Mouse (Mus musculus) v-Abl transformed pro-B cells (cell line): ENCODE results near the gene Arhgap31.
"Not testable (repeated sequence)": the region's sequence is repeated elsewhere in the genome, so short reads cannot be mapped to it uniquely, and the experiment has no call there.

ENCODE experiments used
- in situ Hi-C, 2 experiments: fragments of 400-800 bp; cut with MboI; formaldehyde crosslinking; loops; one replicate each; pipeline ENCODE4 v1.15.1; 2025; ENCODE audit not compliant: unreplicated experiment in 2 of 2

The Arhgap31 gene

DNA sequence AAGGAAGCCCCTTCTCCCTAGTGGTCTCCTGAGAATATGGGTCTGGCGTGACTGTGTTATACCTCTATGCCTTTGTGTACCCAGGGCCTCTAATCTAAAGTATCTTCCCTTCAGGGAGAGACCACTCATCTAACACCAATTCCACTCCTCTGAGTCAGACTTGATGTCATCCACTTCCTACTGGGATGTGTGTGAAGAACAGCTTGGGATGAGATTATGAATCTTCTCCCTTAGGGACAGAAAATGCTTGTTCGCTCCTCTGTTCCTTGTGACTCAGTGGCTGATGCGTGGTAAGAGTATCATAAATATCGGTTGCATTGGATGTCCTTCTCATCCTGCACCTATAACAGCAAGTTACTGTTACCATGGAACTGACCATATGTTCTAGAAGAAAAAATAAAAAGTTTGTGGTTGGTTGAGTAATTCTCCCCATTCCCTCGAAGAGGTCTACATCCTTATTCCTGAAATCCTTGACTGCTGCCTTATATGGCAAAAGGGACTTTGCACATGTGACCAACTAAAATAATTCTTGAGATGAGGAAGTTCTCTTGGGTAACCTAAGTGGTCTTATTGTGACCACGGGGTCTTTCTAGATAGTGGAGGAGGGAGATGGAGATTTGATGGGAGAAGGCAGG is 18.1 kb downstream of the Arhgap31 start:
- in situ Hi-C loops = no loop called here

DNA sequence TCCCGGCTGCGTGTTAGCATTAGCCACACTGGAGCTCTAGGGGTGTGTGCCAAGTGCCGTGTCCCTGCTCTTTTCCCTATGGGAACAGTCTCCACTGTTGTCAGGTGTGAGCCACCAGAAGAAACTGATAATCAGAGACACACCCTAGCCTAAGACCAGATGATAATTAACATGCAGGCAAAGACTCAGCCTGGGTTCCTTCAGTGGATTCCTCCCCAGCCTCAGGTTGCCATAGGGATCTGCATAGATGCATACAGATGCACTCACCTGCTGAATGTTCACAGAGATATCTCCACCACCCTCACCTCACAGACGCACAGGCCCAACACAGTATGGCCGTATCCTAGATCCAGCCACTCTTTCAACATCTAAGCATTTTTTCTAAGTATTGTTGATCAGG is 22.6 kb downstream of the Arhgap31 start:
- in situ Hi-C loops = no loop called here

DNA sequence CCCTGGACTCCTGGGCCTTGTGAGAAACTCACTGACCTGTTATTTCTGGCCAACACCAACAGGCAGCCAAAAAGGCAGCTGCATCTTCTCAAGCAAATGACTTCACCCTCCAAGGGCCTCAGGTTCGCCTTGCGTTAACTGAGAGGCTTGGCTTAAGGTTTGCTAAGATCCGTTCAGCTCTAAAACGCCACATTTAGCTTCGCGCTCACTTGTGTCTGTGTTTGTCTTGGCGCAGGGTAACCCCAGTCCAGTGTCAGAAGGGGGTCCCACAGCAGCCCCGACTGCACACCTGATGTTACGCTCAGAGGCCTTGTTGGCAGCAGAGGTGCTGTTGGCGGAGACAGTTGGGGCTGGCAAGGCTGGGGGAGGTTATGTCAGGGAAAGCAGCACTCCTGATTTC is 23.3 kb downstream of the Arhgap31 start:
- in situ Hi-C loops = no loop called here

DNA sequence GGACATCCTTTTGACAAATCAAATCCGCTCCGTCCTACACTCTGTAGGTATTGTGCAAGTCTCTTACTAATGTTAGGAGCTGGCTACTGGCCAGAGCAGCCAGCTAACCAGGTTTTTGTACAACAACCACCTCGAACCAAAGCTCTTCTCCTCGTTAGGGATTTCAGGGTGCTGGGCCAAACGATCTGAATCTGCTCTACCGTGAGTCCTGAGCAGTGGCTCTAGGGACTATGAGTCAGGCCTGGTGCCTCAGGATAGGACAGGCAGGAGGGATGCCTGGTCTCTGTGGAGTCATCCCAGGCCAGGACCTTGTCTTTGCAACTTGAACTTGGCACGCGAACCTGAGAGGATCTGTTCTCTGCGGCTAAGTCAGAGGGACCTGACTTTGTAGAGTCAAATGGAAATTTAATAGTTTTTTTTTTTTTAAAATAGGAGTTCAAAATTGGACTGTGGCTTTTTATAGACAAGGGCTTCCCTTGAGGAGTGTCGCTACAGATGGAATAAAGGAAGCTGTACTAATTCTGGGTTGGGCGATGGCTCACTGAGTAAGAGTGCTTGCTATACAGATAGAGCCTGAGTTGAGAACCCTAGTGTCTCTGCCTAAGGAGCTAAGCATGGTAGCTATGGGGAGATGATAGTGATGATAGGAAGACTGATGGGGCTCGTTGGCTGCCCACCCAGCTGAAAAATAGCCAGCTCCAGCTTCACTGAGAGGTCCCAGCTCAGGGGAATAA is 24.4 kb downstream of the Arhgap31 start:
- in situ Hi-C loops = no loop called here

DNA sequence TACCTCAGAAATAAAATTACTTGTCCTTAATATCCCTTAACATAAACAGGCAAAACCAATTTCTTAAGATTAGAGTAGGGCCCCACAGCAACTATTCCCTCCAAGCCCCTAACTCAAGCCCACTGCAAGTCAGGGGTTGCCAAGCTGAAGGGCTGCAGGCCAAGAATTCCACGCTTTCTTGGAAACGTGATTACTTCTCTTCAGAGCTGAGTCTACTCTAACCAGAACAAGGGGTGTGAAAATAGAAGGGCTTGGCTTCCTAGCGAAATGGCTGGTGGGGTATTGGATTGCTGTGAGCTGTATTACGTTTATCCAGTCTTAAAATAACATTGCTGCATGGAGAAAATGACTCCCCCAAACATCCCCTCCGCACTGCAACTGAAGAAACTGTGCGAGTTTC is 25.4 kb downstream of the Arhgap31 start:
- in situ Hi-C loops = no loop called here

DNA sequence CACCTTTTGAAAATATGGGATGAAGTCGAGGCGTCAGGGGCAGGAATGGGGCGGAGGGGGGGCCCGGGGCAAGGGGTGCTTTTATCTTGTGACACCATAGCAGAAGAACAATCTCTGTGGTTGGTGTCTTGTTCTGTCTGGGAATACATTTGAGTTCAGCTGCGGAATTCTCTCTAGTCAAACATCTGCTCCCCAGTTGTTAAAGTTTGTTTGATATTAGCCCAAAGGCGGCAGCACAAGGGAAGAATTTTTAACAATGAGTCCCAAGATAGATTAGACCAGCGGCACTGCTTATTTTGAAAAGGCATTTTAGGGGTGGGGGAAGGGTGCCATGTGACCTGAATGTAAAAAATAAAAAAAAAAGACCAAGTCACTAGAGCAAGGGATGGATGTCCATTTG is 30.0 kb downstream of the Arhgap31 start:
- in situ Hi-C loops = no loop called here

DNA sequence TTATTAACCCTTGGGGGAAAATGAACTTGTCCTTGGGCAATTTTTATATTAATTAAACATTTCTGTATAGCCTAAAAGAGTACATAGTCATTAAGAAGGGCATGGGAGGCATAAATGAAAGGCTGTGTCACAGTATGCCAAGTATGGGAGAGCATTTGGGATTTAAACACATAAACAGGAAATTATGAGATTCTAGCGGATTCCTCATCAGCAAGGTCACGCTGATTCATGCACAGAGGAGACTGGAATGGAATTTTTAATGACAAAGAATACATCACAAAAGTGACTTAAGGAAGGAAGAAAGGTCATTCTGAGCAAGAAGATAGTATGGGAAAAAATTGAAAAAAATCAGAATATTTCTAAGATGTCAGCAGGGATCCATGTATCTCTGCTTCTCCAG is 31.8 kb downstream of the Arhgap31 start:
- in situ Hi-C loops = no loop called here

DNA sequence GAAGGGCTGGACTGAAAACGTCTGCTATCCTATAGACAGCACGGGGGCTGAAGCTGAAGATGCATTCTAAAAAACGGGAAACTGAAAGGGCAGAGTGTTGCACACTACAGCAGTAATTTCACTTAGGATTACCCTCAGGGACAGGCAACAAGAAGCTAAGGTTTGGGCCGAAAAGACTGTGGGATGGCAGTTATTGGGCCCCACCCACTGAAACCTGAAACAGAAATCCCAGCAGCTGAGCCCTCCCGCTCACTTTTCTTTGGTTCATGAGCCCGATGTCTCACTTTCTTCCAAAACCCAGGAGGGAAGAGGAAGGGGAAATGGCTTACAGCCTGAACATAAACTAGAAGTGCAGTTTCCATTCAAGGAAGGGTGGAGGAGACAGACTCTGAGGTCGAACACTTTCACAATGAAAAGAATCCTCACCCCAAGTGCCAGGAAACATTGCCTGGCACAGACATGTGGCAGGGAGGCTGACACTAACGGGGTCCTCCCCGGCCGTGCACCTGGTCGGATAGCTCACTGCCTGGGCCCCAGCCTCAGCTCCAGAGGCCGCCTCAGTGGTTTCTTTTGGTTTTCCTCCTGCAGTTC is 33.5 kb downstream of the Arhgap31 start:
- in situ Hi-C loops = no loop called here

DNA sequence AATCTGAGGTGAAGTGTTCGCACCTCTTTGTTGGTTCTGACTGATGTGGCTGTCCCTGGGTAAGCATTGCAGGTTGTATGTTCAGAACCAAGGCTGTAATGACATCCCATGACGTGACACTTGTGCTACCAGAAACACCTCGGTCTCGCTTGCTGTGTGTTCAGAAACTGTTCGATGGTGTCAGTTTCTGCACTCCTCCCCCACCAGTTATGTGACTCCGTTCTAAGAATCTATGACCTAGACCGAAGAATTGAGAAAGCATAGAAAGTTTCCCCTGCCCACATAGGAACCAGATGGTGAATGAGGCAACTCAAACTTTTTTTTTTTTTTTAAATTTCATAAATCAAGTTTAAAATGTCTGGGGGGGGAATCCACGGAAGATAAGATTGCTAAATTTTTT is 34.2 kb downstream of the Arhgap31 start:
- in situ Hi-C loops = no loop called here

DNA sequence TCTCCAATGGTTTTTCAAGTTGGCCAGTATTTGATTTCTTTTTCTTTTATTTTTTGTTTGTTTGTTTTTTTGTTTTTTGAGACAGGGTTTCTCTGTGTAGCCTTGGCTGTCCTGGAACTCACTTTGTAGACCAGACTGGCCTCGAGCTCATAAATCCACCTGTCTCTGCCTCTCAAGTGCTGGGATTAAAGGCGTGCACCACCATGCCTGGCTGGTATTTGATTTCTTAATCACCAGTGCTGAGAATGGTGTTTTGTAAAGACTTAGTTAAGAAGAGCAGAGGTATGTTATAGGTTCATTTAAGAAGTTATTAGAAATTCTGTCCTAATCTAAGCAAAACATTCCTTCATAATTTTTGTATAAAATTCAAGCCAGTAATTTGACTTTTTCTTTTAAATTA is 35.1 kb downstream of the Arhgap31 start:
- in situ Hi-C loops = not testable (repeated sequence)

DNA sequence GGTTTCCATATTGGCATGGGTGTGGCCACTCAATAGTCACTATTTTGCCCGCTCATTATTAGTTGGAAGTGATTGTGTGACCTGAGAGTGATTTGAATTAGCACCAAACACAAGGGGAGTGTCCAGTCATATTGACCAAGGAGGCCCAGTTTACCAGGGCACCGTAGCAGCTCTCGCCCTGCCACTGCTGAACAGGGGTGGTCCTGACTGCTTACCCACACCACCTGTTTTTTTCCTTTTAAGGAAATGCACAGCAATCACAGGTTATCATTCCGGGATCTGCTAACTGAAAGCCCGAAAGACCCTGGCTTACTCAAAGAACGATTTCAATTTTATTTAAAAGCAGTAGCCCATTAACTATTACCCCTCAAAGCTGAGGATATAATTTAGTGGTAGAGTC is 35.9 kb downstream of the Arhgap31 start:
- in situ Hi-C loops = no loop called here

DNA sequence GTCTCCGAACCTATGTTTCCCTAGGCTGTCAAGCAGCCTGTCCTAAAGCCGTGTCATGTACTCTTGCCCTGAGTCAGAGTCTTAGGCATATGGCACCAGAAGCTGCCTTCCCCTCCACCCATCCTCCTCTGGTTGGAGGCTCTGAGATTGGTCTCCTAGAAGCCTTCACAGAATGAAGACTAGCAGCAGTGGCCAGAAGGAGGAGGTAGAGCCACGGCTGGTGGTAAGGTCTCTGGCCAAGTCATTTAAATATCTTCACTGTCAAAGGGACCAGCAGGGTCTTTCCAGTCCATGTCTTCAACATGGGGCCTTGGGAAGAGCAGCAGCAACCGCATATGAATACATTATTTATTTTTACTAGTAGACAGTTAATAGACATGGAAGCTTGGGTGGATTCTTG is 36.4 kb downstream of the Arhgap31 start:
- in situ Hi-C loops = no loop called here

DNA sequence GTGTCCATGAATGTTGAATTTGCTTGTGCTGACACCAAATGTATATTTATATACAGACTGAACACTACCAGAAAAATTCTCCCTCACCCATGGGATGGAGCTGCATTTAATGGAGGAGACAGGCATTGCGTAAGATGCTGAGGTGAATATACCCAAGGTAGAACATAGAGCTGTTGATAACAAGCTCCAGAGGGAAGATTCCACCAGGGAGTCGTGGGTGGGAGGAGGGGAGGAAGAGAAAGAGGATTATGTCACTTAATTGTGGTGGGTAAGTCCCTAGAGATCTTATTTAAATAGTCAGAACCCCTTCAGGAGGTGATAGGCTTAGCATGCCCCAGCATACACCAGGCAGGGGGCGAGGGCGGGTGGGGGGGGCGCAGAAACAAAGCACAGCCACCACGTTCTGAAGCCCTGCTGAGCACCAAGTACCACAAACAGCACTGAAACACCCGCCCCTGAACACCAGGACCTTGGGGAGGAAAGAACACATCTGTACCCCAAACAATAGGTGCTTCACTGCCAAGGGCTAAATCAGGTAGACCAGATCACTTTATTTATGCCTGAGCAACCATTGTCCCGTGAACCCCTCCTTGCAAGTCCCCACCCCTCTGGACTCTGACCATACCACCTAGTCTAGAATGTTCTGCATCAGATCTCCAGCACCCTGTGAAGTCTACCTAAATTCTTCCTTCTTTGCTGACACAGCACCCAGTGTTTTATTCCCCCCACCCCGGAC is 37.3 kb downstream of the Arhgap31 start:
- in situ Hi-C loops = no loop called here

DNA sequence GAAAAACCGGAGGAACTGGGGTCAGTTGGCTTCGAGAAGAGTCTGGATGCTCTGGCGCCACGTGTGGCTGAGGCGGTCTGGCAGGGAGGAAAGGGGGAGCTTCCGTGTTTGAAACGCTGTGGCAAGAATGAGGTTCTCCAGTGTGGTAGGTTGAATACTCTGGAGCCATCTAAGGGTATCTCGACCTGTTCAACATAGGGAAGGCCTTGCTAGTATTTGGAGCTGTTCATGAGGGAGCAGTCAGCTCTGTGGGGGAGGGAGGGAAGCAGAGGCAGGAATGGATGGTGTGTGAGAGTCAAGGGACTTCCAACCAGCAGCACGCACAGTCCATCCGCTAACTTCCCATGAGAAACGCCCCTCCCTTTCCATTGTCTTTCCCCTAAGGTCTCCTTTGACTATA is 38.2 kb downstream of the Arhgap31 start:
- in situ Hi-C loops = no loop called here

DNA sequence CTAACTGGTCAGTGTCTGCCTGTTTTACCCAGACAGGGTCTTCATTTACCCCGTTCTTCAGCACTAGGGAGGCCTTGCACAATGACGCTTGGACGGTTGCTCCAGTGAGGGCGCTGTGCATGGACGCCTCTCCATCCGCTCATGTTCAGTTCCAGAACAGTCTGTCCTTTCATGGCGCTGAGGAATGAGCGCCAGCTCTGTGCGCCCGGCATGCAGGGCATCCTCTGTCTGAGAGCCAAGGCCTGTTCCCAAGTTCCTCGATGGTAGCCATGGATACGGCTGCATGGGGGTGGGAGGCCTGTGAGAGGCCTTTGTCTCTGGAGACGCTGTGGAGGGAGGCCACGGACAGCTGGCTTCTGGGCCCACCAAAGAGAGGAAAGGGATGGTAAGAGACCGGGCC is 39.6 kb downstream of the Arhgap31 start:
- in situ Hi-C loops = no loop called here

DNA sequence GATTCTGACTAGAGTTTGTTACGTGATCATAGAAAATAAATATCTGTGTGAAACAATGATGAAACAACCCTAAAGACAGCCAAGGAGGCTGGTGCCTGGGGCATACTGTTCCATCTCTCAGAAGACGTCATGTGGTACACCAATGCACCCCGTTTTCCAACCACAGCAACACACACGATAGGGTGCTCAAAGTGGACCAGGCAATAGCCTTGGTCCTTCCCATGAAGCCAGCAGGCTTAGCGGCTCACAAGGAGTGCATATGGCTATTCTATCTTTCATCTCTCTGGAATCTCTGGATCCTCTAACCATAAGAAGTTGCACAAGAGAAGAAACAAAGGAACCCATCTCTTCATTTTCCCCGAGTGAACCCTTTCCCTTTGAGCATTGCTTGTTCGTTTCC is 40.1 kb downstream of the Arhgap31 start:
- in situ Hi-C loops = no loop called here

DNA sequence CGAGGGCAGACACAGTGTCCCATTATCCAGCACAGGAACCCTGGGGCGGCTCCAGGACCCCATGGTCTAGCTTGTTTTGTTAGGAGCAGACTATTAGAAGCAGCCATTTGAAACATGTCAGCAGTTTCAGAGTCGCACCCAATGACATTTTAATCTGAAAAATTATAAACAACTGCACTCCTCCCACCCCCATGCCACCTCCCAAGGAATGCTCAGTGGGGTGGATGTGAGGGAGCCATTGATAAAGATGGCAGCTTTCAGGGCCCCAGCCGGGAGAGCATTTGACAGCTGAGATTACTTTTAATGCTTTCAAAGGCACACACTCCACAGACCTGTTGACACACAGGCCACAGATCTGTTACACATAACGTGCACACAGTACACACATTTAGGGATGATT is 40.7 kb downstream of the Arhgap31 start:
- in situ Hi-C loops = no loop called here

DNA sequence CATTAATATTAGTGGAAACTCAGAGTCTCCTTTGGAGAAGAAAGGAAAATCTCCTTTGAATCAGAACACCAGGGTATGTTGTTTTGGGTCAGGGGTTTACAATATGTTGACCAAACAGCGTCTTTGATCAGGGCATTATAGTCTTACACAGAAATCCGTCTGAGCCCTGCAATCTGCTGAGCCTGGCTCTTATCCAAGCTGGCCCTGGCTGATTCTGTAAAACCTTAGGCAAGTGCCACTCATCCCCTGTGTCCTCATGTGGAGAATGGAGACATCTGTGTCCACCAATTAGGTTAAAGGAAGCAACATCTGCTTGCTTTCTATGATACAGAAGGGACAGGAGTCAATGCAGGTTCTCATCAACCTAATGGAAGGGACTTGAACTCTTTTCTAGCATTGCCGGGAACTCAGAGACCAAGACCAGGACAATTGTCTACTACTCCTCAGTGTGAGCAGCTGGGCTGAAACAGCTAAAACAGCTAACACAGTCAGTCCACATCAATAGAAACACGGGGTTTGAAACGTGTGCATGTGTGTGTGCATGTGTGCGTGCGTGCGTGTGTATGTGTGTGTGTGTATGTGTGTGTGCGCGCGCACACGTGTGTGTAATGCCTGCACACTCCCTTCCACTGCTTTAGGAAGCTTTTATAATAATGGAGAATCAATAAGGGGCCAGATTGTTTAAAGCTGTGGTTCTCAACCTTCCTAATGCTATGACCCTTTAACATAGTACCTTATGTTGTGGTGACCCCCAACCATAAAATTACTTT is 42.3 kb downstream of the Arhgap31 start:
- in situ Hi-C loops = no loop called here

DNA sequence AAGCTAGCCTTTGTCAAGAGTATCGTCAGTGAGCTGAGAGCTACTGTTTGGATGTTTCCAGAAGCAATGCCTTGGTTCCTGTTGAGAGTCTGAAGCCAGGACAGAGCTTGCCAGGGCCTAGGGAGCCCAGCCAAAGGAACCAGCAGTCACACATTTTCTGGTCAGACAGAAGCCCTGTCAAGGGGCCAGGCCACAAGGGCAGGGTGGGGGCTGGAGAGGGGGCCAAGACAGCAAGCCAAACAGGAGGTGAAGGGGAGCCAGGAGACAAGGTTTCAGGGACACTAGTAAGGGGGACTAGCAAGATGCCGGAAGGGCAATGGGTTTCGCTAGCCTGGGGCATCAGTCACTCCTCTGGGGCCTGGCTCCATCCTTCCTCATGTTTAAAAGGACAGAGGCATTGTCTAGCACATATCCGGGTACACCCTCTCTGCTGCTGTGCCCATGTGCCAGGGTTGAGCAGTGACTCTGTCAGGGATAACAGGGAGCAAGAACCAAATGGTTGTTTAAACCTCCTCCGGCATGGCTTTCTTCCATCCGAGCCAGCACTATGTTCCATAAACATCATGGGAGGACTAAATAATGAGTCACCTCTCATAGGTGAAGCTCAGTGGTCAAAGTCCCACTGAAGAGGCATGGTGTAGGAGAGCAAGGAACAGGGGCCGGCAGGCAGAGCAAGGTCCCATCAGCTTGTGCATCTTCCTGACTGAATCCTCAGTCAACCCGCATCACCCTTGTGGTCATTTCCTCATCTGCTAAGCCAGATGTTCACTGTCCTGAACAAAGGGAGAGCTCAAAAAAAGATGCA is 44.0 kb downstream of the Arhgap31 start:
- in situ Hi-C loops = no loop called here

DNA sequence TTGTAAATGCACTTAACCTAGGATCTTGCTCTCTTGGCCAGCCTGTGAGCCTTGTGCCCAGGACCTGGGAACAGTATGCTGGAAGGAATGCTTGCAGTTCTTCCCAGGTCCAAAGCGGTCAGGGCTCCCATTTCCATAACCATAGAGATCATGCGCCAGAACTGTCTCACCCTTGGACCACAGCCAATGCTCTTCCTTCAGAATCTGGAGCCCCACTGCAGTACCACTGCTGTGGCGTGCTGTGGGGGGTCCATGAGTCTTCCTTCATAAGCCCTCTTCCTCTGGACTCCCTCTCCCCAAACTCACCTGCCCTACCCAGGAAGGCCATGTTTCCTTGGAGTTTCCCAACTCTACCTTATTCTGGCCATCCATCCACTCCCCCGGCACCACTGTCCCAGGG is 46.6 kb downstream of the Arhgap31 start:
- in situ Hi-C loops = no loop called here
